Mouse (Mus musculus): Measurements from ENCODE around the gene Rhoc.

GRCm38 (mm10) chr3:104767141-104767540 is 21.0 kb upstream of the Rhoc start:
- TF ChIP-seq NELFE (IDR thresholded peaks at IDR 0.05; ENCODE audit: low read depth, low read length), result no peak
- no peak for TF ChIP-seq RCOR1 (conservative IDR thresholded peaks at IDR 0.05; ENCODE audit: low read depth, low read length)
- no peak for TF ChIP-seq POLR2A (IDR thresholded peaks at IDR 0.05; ENCODE audit: low read depth, low read length)
- TF ChIP-seq JUN (IDR thresholded peaks at IDR 0.05; ENCODE audit: insufficient read depth, low read depth, low read length), result peak; percentile 98
- TF ChIP-seq CTCF (conservative IDR thresholded peaks at IDR 0.05 in 1 of 2, IDR thresholded peaks at IDR 0.05 in 1 of 2; ENCODE audit: low read depth in 2 of 2, low read length in 2 of 2), result no peak
- TF ChIP-seq ZKSCAN1 (IDR thresholded peaks at IDR 0.05; ENCODE audit: borderline replicate concordance, low read depth, low read length), result no peak
- peak; percentile 26 for TF ChIP-seq USF1 (IDR thresholded peaks at IDR 0.05; ENCODE audit: low read depth, low read length)
- TF ChIP-seq EP300 (IDR thresholded peaks at IDR 0.05; ENCODE audit: low read length), result peak; percentile 80
- peak; percentile 90 for TF ChIP-seq IRF4 (IDR thresholded peaks at IDR 0.05; ENCODE audit: low read depth, low read length)
- no peak for TF ChIP-seq PAX5 (IDR thresholded peaks at IDR 0.05; ENCODE audit: low read length)
- TF ChIP-seq ZC3H11A (IDR thresholded peaks at IDR 0.05; ENCODE audit: low read depth, low read length), result no peak
- no peak for TF ChIP-seq NRF1 (IDR thresholded peaks at IDR 0.05; ENCODE audit: low read depth, low read length)
- no peak for TF ChIP-seq ELF1 (IDR thresholded peaks at IDR 0.05; ENCODE audit: low read depth, low read length)
- TF ChIP-seq E2F4 (IDR thresholded peaks at IDR 0.05; ENCODE audit: insufficient replicate concordance, low read depth, low read length), result no peak

Data from CH12.LX (cell line).